Mouse (Mus musculus) kidney, adult 2 months (tissue): ENCODE measurements around the gene Ccdc82.

Experiments
- CTCF ChIP-seq: fragments of 200-500 bp; conservative IDR thresholded peaks from 2 replicates; pipeline ENCODE4 v1.5.1; 2011; ENCODE audit warnings: low read depth, mild to moderate bottlenecking, control low read depth, low read length, moderate library complexity, mixed read lengths; ENCODE audit not compliant: insufficient read depth, insufficient read length
- POLR2A ChIP-seq: fragments of 200-500 bp; IDR thresholded peaks from one replicate; pipeline ENCODE4 v1.6.1; 2011; ENCODE audit warnings: low read depth, low read length, control low read depth

GRCm38 (mm10) chr9:13246815-13247638 is at the start of gene Ccdc82:
- TF ChIP-seq CTCF (no peak), POLR2A (peak; percentile 39)
